Mouse (Mus musculus): ENCODE measurements around the gene Pianp.
A peak's percentile ranks its signal among the peaks of the same experiment; 100 is the strongest.

The Pianp gene

GRCm38 (mm10) chr6:124996551-124997501 lies at the start of gene Pianp:
Gene Pianp (plus strand): TSS chr6:124996694.
- DNase-seq: peak; percentile 39

- DNase-seq: no peak
Measured at GRCm38 (mm10) chr6:124953991-124954715, 42.3 kb upstream of the Pianp start.

DNA sequence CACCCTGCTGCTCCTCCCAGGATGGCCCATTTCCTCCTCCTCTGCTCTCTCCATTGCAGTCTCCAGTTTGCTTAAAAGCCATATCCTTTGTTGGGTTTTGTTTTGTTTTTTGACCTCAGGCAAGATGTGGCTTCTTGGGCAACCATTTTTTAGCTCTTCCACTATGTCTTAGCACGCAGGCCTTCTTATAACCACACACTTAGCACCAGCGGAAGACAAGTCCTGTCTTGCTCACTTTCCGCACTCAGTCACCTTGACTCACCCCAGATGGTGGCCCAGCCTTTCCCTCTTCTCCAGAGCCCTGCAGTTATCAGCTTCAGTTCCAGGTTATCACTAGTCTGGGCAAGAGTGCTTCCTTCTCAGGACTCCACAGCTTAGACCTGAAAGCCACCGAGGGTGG lies 41.3 kb upstream of the Pianp start:
- DNase-seq: no peak

GRCm38 (mm10) chr6:124958127-124958526 lies 38.4 kb upstream of the Pianp start:
- no peak for DNase-seq

GRCm38 (mm10) chr6:124959960-124960359 lies 36.5 kb upstream of the Pianp start:
- no peak for DNase-seq

GRCm38 (mm10) chr6:124961021-124961420 lies 35.5 kb upstream of the Pianp start:
- DNase-seq: no peak

- no peak for DNase-seq
Measured at GRCm38 (mm10) chr6:124964638-124965037, 31.9 kb upstream of the Pianp start.

GRCm38 (mm10) chr6:124965088-124965719 lies 31.3 kb upstream of the Pianp start, which contains the start of gene Cops7a:
Gene Cops7a (minus strand): TSS chr6:124965538.
- DNase-seq: peak; percentile 92

GRCm38 (mm10) chr6:124965747-124966146 lies 30.7 kb upstream of the Pianp start:
- DNase-seq: no peak

GRCm38 (mm10) chr6:124966466-124967118 lies 29.9 kb upstream of the Pianp start:
- no peak for DNase-seq

DNA sequence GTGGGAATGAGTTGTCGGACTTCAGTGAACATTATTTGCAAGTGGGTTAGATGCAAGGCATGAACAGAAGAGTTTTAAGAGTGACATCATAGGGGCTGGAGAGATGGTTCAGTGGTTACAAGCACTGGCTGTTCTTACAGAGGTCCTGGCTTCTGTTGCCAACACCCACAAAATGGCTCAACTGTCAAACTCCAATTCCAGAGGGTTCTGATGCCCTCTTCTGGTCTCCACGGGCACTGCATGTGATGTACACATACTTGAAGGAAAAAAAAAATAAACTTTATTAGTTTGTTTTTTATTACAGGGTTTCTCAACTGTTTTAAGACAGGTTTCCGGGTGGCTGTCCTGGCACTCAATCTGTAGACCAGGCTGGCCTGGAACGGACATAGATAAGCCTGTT lies 28.7 kb upstream of the Pianp start:
- DNase-seq: peak; percentile 19

DNA sequence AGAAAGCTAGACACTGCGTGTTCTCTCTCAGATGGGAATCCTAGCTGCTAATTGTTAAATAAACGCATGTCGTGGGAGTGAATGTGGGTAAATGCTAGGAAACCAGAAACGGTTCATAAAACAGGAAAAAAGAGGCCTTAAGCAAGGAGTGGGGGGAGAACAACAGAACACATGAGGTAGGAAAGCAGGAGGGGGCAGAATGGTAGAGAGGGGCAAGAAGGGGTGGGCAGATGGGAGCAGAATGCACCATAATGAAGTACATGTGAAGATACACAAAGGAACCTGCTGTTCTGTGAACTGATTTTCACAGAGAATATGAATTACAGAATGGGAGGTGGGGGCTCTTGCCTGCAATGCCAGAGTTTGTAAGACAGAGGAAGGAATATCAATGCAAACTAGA lies 4.3 kb upstream of the Pianp start:
- no peak for DNase-seq

DNA sequence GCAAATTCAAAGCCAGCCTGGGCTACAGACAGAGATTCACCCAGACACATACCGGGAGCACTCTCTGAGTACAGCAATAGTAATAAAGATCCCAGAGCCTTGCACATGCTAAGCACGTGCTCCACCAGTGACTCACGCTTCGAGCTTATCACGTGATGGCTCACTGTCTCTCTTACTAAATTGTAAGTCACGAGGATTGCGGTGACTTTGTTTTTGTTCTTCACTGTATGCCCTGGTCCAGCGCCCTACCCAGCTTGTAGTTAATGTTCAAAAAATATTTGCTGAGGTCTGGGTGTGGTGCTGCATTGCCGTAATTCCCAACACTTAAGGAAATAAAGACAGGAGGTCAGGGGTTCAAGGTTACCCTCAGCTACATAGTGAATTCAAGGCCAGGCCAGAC lies 3.1 kb upstream of the Pianp start:
- peak; percentile 25 for DNase-seq

GRCm38 (mm10) chr6:124993876-124994275 lies 2.6 kb upstream of the Pianp start:
- no peak for DNase-seq

DNA sequence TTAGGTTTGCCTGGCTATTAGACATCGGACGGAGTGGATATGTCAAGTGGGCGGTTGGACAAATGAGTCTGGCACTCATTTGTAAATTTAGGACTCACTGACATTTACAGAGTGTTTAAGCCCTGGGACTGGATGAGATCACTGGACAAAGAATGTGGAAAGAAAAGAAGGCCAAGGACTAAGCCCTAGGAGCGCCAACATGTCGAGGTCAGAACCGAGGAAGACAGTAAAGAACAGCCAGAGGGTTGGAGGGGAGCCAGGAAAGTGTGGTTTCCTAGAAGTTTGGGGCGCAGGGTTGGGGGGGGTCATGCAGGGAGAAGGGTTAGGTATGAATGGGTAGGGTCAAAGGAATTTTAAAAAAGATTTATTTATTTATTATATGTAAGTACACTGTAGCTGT lies 1.2 kb upstream of the Pianp start:
- DNase-seq: no peak

DNA sequence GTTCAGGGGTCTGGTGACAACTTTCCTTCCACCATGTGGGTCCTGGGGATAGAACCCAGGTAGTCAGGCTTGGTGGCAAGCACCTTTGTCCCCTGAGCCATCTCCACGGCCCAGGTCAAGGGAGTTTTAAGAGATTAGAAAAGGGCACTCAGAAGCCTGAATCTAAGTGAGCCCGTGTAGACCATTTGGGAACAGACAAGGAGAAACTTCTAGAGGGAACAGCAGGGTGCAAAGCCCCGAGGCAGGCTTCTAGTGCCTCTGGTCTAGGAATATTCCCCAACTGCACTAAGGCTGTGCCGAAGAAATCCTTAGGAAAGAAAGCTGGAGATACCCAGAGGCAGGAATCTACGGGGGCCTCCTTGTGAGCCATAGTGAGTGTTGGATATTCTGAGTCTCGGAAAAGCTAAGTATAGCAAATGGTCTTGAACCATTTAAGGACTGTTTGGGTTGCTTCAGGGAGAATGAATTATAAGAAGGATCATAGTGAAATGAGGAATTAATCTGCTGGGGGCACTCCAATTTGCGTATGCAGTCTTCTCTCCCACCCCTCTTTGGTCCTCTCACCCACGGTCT lies 577 bp upstream of the Pianp start:
- no peak for DNase-seq

DNA sequence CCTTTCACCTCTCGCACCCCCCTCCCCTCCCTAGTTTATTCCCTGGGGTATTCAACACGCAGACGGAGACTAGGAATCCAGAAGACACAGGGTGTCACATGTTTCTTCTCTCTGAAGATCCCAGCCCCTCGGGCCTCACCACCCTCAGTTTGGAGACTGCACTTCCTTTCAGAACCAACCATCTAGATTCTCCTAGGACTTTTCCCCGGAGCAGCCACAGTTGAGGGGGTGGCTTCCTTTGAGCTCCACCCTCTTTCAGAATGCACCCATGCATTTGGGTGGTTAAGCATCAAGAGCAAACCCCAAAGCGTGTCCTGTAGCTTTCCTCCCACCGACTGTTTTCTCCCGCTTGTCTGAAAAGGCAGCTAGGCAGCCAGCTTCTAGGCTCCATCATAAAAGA lies 1.6 kb downstream of the Pianp start:
- no peak for DNase-seq

DNA sequence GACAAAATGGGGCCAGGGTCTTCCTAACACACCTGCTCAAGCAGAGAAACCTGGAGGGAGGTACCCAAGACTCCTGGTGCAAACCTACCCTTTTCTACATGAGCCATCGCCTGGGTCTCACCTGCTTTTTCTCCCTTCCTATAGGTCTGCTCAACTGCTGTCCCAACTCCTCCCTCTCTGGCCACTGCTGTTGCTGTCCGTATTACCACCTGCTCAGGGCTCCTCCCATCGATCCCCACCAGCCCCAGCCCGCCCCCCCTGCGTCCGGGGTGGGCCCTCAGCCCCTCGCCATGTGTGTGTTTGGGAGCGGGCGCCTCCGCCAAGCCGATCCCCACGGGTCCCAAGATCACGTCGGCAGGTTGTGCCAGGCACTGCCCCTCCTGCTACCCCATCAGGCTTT lies 2.6 kb downstream of the Pianp start:
- no peak for DNase-seq

DNA sequence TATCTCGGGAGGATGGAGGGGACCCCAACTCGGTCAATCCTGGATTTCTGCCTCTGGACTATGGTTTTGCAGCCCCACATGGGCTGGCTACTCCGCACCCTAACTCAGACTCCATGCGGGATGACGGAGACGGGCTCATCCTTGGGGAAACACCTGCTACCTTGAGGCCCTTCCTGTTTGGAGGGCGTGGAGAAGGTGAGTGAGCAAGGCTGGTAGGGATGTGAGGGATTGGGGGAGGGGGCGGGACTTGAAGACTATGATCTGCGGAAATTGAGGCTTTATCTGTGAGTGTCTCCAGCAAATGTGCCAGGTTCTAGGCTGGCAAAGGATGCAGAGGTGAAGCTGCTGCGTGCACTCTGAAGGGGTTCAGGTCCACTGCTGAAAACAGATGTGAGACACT lies 3.1 kb downstream of the Pianp start:
- DNase-seq: no peak

DNA sequence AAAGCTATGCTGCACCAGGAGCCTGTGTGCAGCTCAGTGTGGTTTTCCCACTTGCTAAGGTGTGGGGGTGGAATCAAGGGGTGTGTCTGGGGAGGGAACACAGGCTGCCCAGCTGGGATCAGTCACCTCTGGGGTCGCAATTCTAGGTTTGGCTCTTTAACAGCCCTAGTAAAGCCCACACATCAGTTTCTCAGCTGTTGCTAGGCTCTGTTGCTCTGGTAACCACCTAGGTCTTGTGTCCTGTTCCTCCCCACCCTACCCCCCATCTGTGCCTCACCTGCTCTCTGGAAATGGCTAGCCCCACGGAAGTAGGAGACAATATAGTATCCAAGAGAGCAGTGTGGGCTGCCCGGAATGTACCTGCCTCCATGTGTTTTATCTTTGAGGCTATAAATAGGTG lies 7.2 kb downstream of the Pianp start:
- DNase-seq: no peak

GRCm38 (mm10) chr6:125005086-125005485 lies 8.6 kb downstream of the Pianp start:
- no peak for DNase-seq

GRCm38 (mm10) chr6:125008060-125008459 lies 11.6 kb downstream of the Pianp start:
- no peak for DNase-seq

Measured in kidney, adult 11 months (tissue).